Mouse (Mus musculus): ENCODE measurements at regions not wholly inside any gene's neighbourhood (a gene's known extent, or its start where the extent isn't known, plus 50 kb on each side); places are given as distances from the start of the nearest gene placed in this dataset.
A peak's percentile ranks its signal among the peaks of the same experiment; 100 is the strongest.

DNA sequence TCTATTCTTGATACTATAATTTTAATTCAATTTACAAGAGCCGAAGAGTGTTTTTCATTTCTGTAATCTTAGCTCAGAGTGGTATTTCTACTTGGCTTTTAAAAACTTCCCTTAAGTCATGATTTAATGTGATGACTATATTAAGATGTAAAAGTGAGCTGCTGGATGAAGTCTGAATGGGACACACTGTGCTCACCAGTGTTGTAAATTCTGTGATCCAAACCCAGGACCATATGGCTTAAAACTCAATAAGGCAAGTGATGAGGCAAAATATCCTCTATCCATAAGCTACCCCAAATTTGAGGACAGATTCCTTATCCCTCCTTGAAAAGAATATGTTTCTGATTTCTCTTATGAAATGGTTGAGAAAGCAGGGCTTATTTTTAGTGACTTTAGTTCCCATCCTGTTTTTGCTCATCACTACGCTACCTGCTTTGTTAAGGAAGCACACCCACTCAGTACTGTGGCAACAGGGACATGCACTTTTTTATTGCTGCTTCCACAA is 399.4 kb downstream of the Adcyap1 start:
- Histone ChIP-seq H3K9ac (ENCODE audit: low read length) (no peak overlapping the region), H3K4me3 (ENCODE audit: low read depth, low read length) (no peak overlapping the region), H3K27me3 (replicated peaks; ENCODE audit: control insufficient read depth, insufficient read depth, low read length) (no peaks in the 10 kb centered on the region), H3K27ac (ENCODE audit: low read depth, low read length) (no peak overlapping the region), H3K36me3 (ENCODE audit: control insufficient read depth, insufficient read depth, low read length) (no peaks in the 10 kb centered on the region), H3K4me1 (ENCODE audit: control insufficient read depth, insufficient read depth, low read length) (no peaks in the 10 kb centered on the region), H3K9me3 (replicated peaks; ENCODE audit: control insufficient read depth, low read length) (no peaks in the 10 kb centered on the region), H3K4me2 (ENCODE audit: low read length) (no peak overlapping the region)
- 97% methylated on average over 2 of the region's 2 CpGs for WGBS
- DNase-seq (ENCODE audit: low spot score) (no peak), ATAC-seq (no peak)

DNA sequence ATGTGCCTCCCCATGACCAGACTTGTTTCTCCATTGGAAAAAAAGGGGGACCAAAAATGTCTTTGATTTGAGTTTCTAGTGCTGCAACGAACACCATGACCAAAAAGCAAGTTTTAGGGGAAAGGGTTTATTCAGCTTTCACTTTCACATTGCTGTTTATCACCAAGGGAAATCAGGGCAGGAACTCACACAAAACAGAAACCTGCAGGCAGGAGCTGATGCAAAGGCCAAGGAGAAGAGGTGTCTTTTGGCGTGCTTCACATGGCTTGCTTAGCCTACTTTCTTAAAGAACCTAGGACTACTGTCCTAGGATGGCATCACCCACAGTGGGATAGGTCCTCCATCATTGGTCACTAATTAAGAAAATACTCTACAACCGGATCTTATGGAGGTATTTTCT is 401.4 kb downstream of the Adcyap1 start:
- Histone ChIP-seq H3K27ac (ENCODE audit: low read depth, low read length) (no peak overlapping the region), H3K4me3 (ENCODE audit: low read depth, low read length) (no peak overlapping the region), H3K9ac (ENCODE audit: low read length) (no peak overlapping the region), H3K4me1 (ENCODE audit: control insufficient read depth, insufficient read depth, low read length) (no peaks in the 10 kb centered on the region), H3K9me3 (replicated peaks; ENCODE audit: control insufficient read depth, low read length) (no peaks in the 10 kb centered on the region), H3K27me3 (replicated peaks; ENCODE audit: control insufficient read depth, insufficient read depth, low read length) (no peaks in the 10 kb centered on the region), H3K4me2 (ENCODE audit: low read length) (no peak overlapping the region), H3K36me3 (ENCODE audit: control insufficient read depth, insufficient read depth, low read length) (no peaks in the 10 kb centered on the region)
- DNase-seq (ENCODE audit: low spot score) (no peak), ATAC-seq (no peak)
- 86% methylated on average over 3 of the region's 3 CpGs for WGBS

DNA sequence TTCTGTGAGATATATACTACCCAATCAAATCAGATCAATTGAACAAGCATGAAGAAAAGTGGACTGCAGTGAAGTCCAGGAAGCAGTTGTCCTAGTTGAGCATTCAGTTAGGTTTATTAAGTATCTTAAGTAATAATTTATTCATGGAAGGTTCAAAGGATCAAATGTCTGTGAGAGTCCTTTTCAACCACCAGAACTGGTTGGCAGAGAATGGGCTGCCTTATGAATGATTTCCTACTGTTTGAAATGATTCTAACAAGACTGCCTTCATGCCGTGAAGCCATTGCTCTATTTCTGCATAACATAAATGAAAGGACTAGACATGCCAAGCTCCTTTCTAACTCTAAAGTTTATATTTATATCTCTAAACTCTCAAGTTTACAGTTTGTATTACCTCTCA is 410.4 kb downstream of the Adcyap1 start:
- ATAC-seq (no peak), DNase-seq (ENCODE audit: low spot score) (no peak)
- 70% methylated on average over 1 of the region's 1 CpGs for WGBS
- Histone ChIP-seq H3K27ac (ENCODE audit: low read depth, low read length) (no peak overlapping the region), H3K36me3 (ENCODE audit: control insufficient read depth, insufficient read depth, low read length) (no peaks in the 10 kb centered on the region), H3K9me3 (replicated peaks; ENCODE audit: control insufficient read depth, low read length) (no peaks in the 10 kb centered on the region), H3K4me2 (ENCODE audit: low read length) (no peak overlapping the region), H3K9ac (ENCODE audit: low read length) (no peak overlapping the region), H3K4me3 (ENCODE audit: low read depth, low read length) (no peak overlapping the region), H3K4me1 (ENCODE audit: control insufficient read depth, insufficient read depth, low read length) (no peaks in the 10 kb centered on the region), H3K27me3 (replicated peaks; ENCODE audit: control insufficient read depth, insufficient read depth, low read length) (no peaks in the 10 kb centered on the region)

DNA sequence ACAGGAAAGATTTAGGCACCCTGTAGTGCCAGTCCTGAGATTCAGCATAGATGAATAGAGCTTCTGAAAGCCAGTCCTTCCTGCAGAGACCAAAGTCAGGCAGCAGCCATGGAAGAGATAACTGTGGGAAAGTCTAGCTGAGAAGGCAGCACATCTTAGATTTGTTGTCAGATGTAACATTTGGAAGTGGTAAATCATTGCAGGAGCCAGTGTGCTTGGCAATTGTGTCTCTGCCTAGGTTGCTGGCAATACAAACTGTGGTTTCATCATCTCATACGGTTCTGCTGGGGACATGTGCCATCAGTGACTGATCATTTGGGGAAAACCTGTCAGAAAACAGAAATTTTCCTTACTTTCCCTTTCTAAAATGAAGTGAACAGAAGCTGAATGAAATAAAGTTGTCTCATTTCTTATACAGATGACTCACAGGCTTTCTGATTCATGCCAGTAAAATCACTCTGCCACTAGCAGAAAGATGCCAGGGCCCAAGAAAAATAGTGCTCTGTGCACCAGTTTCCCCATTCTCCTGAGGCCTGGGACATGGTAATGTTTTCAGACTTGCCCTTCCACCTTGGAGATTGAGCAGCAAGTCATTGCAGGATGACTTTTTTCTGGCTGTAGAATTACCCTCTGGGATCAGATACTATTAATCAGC is 411.3 kb downstream of the Adcyap1 start:
- DNase-seq (ENCODE audit: low spot score) = peak; percentile 14
- WGBS = 60% methylated on average over 1 of the region's 1 CpGs
- no peak overlapping the region for H3K27ac ChIP-seq (ENCODE audit: low read depth, low read length)
- H3K9ac ChIP-seq (ENCODE audit: low read length) = no peak overlapping the region
- H3K4me3 ChIP-seq (ENCODE audit: low read depth, low read length) = no peak overlapping the region
- H3K36me3 ChIP-seq (ENCODE audit: control insufficient read depth, insufficient read depth, low read length) = no peaks in the 10 kb centered on the region
- no peaks in the 10 kb centered on the region for H3K4me1 ChIP-seq (ENCODE audit: control insufficient read depth, insufficient read depth, low read length)
- no peak for ATAC-seq
- H3K27me3 ChIP-seq (replicated peaks; ENCODE audit: control insufficient read depth, insufficient read depth, low read length) = no peaks in the 10 kb centered on the region
- H3K4me2 ChIP-seq (ENCODE audit: low read length) = no peak overlapping the region
- no peaks in the 10 kb centered on the region for H3K9me3 ChIP-seq (replicated peaks; ENCODE audit: control insufficient read depth, low read length)
